Mouse (Mus musculus) spleen, adult 12 weeks (tissue): Measurements from ENCODE around the gene Kcnc2.

Source experiments
- DNase-seq: peaks from one replicate; pipeline ENCODE4 v3.0.0; 2022; ENCODE audit warnings: low spot score

Kcnc2 gene

GRCm38 (mm10) chr10:112394399-112394970, 123.6 kb downstream of the Kcnc2 start:
- DNase-seq: no peak

- no peak for DNase-seq
Measured at GRCm38 (mm10) chr10:112397194-112397593, 126.3 kb downstream of the Kcnc2 start.

DNA sequence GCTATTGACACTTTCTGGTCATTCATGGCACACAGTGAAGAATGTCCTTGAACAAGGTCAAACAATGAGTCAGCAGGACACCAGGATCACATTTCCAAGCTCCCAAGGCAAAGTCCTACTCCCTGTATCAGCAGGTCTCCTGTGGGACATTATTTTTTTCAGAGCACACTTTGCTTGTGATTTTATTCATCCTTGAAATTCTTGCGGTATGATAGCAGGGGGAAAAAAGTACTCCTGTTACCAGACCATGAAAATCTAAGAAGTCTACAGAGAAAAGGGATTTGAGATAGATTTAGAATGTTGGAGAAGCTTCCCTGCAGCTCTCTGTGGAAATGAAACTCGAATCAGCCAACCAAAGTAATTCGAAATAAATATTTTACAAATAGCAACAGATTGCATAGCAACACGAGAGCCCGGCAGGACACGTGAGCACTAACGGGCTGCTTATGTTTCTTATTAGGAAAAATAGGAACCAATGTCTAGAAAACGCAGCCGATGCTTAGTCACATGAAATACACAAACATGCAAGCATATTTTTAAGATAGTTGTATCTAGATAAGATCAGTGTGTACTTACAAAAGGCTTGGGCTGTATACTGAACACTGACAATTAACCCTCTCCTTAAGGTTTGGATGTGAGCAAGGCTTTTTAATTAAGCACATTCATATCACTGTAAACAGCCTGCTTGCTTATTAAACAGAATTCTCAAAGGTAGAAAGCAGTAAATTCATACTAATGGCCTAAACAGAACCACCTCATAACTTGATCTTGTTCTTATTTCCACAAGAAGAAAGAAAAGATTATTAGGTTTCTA, 129.9 kb downstream of the Kcnc2 start:
- DNase-seq: no peak

DNA sequence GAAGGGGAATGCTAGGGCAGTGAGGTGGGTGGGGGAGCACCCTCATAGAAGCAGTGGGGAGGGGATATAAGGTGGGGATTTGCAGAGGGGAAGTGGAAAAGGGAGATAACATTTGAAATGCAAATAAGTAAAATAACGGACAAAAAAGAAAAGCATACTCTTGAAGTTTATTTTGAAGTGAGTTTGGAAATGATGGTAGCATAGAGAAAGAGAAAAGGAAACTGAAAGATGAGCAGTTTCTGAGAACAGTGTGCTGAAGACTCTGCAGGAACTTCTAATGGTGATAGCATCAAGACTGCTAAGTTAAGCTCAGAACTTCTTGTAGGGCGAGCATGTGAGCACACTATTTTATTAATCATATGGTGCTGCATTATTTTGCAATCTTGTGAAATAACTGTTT, 138.6 kb downstream of the Kcnc2 start:
- no peak for DNase-seq

DNA sequence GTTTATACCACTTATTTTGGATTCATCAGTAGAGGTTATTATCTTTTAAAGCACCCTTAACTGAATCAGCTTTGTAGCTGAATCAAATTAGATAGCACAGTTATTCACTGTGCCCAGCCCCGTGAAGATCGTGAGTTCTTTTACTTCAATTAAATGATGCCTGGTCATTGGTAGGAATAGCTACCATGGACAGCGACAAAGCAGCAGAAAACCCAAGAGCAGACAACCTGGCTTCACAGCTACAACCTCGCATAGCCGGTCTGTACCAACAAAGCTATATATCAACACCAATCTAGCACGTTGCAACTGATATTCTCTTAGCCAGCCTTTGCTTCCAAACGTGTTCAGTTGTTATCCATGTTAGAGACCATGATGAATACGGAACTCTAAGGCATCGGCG, 152.4 kb downstream of the Kcnc2 start:
- no peak for DNase-seq

- no peak for DNase-seq
Measured at GRCm38 (mm10) chr10:112436950-112437349, 166.0 kb downstream of the Kcnc2 start.

- DNase-seq: no peak
Measured at GRCm38 (mm10) chr10:112444640-112445039, 173.7 kb downstream of the Kcnc2 start.

DNA sequence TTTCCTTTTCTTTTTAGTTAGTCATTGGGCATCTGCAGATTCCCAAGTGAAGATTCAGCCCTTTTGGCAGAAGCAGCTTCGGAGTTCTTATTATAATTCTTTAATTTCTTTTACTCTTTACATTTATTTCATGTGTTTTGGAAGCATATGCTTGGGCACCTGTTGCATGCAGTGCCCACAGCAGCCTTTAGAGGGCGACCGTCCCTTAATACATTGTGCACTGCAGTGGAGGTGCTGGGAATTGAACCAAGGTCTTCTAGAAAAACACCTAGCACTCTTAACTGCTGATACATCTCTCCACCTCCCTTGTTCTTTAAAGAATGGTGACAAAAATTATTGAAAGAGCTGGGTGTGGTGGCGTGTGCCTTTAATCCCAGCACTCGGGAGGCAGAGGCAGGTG, 180.0 kb downstream of the Kcnc2 start:
- no peak for DNase-seq

GRCm38 (mm10) chr10:112468689-112469384, 197.9 kb downstream of the Kcnc2 start:
- DNase-seq: no peak

- no peak for DNase-seq
Measured at GRCm38 (mm10) chr10:112474122-112474810, 203.3 kb downstream of the Kcnc2 start.

DNA sequence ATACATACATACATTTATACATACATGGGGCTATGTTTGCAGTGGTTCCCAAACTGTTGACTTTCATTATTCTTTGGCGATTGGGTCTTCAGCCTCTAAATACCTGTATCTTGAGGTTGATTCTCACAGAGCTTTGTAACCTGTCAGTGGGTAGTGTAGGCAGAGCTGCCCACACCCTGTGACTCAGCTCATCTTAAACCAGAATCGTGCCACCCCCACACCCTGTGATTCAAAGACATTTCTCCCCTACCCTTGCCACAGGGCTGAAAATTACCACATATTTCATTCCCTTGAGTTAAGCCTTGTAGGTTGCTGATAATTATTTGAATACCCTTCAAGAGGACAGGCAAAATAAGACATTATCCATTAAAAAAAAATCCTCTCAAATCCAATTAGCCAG, 210.5 kb downstream of the Kcnc2 start:
- no peak for DNase-seq

DNA sequence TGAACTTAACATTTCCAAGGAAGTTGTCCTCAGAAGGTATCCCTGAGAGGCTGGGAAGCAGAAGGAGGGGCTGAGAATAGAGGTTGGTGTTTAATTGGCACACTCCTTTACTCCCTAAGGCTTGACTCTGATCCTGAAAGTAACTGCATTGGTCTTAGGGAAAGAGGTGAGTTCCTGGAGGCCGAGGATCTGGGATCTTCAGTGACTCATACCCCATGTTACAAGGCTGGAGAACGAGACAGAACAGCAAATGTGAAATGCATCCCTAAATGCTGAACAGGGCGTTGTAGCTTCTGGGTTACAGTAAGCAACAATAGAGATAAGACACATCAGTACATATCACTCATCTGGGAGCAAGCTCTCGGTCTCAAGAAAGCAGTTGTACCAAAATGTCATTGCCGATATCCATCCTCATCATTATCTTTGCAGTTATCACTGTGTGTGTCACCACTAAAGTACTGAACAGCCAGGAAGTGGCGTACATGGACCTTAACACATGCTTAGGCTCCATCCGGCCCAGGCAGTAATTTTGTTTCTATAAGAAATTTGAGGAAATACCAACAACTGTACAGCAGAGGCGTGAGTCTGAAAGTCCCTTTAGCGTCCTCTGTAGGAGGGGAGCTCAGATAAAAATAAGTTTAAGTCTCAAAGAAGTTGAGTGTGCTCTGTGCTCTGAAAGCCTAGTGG, 211.1 kb downstream of the Kcnc2 start:
- no peak for DNase-seq

DNA sequence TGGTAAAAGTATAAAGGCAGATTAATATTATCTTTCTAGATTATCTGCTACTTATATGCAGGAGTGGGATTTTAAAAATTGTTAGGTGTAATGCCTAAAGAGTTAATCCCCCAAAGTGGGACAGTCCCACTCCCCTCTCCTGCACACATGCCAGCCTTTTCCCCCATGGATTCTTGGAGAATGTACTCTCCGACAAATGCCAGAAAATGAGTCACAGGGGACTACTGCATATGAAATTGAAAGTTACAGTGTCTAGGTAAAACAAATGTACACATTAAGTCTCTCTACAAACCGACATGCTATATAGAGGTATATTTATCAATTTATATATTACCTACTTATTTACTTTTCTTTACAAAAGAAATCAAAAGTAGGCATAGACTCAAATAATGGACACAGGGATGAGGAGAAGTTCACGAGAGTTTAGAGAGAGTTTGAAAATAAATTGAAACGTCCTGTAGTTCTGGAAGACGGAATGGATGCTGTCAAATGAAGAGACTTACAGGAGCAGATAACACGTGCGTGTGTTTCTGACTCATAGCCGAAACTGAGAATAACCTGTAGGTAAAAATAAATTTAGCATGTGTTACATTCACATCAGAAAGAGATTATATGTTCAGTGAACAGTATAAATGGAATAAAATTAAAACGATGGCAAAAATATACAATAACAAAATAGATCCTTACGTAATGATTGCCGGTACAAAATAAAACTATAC, 213.6 kb downstream of the Kcnc2 start:
- DNase-seq: no peak

- DNase-seq: no peak
Measured at GRCm38 (mm10) chr10:112485819-112486218, 214.9 kb downstream of the Kcnc2 start.

DNA sequence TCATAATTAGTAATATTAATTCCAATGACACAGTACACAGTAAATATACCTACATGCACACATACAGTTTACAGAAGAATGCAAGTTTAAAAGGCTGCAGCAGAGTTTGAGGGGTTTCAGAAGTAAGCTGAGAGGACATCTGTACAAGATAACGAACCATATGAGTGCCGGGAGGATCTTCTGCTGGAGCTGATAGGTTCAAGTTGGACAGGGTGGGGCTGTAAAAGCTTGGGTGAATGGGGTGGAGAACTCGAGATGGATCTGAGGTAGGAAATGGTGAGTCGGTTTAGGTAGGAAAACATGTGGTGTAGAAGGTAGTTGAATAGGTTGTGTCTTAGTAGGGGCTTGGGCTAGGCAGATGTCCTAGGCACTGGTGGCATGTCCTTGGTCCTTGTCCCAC, 217.8 kb downstream of the Kcnc2 start:
- DNase-seq: no peak
